Mouse (Mus musculus) stomach, embryonic 14.5 days (tissue): ENCODE measurements around the gene Cry1. TPM values are rescaled to one million over a fixed set of nuclear protein-coding genes. Genes with fewer than 3 reads are reported as not detected.

ENCODE experiments used
- ATAC-seq: fragments of 200-750 bp; cut with Nextera tagmentation; 2 replicates; pipeline ENCODE4 v1.8.0; 2017; ENCODE audit warnings: low read depth, moderate TSS enrichment; ENCODE audit not compliant: insufficient number of reproducible peaks, insufficient read depth, low FRiP score
- H3K27ac ChIP-seq: fragments of 300-500 bp; sonication (generic); 2 replicates; pipeline ENCODE4 v1.5.1; 2014; ENCODE audit warnings: mild to moderate bottlenecking, low read length, moderate library complexity, mixed read lengths
- H3K27me3 ChIP-seq: fragments of 300-500 bp; sonication (generic); 2 replicates; pipeline ENCODE4 v1.6.1; 2014; ENCODE audit warnings: low read length, control low read depth, mixed read lengths; ENCODE audit not compliant: control insufficient read depth, insufficient read depth
- H3K36me3 ChIP-seq: fragments of 300-500 bp; sonication (generic); 2 replicates; pipeline ENCODE4 v1.6.1; 2014; ENCODE audit warnings: mild to moderate bottlenecking, control low read depth, low read length, moderate library complexity, mixed read lengths; ENCODE audit not compliant: control insufficient read depth, insufficient read depth
- H3K4me1 ChIP-seq: fragments of 300-500 bp; sonication (generic); 2 replicates; pipeline ENCODE4 v1.6.1; 2014; ENCODE audit warnings: low read length, control low read depth, mixed read lengths; ENCODE audit not compliant: control insufficient read depth, insufficient read depth
- H3K4me2 ChIP-seq: fragments of 300-500 bp; sonication (generic); replicated peaks from 2 replicates; pipeline ENCODE4 v1.6.1; 2014; ENCODE audit warnings: low read depth, low read length, control low read depth
- H3K4me3 ChIP-seq: fragments of 300-500 bp; sonication (generic); 2 replicates; pipeline ENCODE4 v1.5.1; 2014; ENCODE audit warnings: low read depth, low read length, control low read depth
- H3K9ac ChIP-seq: fragments of 300-500 bp; sonication (generic); replicated peaks from 2 replicates; pipeline ENCODE4 v1.6.1; 2014; ENCODE audit warnings: low read depth, mild to moderate bottlenecking, control low read depth, low read length, moderate library complexity, mixed read lengths
- H3K9me3 ChIP-seq: fragments of 300-500 bp; sonication (generic); 2 replicates; pipeline ENCODE4 v1.6.1; 2016; ENCODE audit warnings: low read depth, low read length, control low read depth; ENCODE audit not compliant: control insufficient read depth
- WGBS: fragments of 180-500 bp; shearing (Covaris S2); extraction: QIAGEN DNeasy Blood & Tissue Kit; methylation state at CpG from one replicate; pipeline ENCODE4 v1.1.7; 2014; 5-methylcytosine and 5-hydroxymethylcytosine counted together
- polyA plus RNA-seq: library from polyadenylated mRNA; unstranded; fragments of >200 nt; fragmentation: Nextera tagmentation; extraction: Ambion mirVana; gene quantifications from 2 replicates; pipeline ENCODE4 v1.2.1, GENCODE M21; 2014

Gene Cry1
- polyA plus RNA-seq, result 23.3 and 25.1 TPM in 2 replicates

DNA sequence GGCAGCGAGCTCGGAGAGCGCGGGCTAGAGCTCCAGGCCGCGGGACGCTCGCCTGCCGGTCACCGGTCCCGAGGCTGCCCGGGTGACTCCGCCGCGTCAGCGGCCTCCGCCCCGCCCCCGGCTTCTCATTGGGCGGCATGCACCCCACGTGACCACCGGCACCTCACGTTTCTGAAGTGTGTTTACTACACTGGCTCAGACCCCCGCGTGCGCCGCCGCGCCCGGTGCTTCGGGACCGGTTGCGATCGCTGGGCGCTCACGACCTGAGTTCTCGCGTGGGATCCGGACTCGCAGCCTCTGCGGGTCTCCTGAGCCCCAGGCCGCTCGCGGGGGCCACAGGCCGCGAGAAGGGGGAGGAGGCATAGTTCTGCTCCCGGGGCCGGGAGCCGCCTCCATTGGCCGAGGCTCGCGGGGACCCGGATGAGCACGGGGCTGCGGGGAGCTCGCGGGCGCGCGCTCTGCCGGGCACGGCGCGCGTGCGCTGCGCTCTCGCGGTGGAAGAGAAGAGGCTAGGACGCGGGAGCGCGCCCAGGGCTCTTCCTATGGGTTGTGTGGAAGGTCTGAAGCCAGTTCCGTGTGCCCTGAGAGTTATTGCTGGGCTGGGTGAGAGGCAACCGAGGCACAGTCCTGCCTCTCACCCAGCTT is at the start of gene Cry1:
TSS of gene Cry1 (minus strand) at position 101 of the 645 bp plus-strand sequence.
- WGBS, result under 1% methylated on average over 66 of the region's 75 CpGs
- Histone ChIP-seq H3K36me3 (no peaks in the 10 kb centered on the region), H3K9ac (peak within 1 kb of the TSS; percentile 67), H3K4me3 (peak within 1 kb of the TSS; percentile 84), H3K9me3 (no peaks in the 10 kb centered on the region), H3K27ac (peak within 1 kb of the TSS; percentile 77; the same call in 1 of the 2 replicates), H3K4me1 (peaks cover 7% of the 10 kb centered on the region; the same call in 1 of the 2 replicates), H3K4me2 (peak within 1 kb of the TSS; percentile 97), H3K27me3 (no peaks in the 10 kb centered on the region)
- peak; percentile 96 for ATAC-seq

GRCm38 (mm10) chr10:85221771-85222050 is 36.8 kb upstream of the Cry1 start:
- Histone ChIP-seq H3K36me3 (no peaks in the 10 kb centered on the region), H3K9ac (no peak overlapping the region), H3K27ac (no peak overlapping the region), H3K9me3 (no peaks in the 10 kb centered on the region), H3K27me3 (no peaks in the 10 kb centered on the region), H3K4me1 (0 out of 2 replicates have a peak, but pooled peaks cover 3% of the 10 kb centered on the region), H3K4me2 (no peak overlapping the region), H3K4me3 (no peak overlapping the region)
- WGBS, result 81% methylated on average over 6 of the region's 6 CpGs
- ATAC-seq, result no peak

DNA sequence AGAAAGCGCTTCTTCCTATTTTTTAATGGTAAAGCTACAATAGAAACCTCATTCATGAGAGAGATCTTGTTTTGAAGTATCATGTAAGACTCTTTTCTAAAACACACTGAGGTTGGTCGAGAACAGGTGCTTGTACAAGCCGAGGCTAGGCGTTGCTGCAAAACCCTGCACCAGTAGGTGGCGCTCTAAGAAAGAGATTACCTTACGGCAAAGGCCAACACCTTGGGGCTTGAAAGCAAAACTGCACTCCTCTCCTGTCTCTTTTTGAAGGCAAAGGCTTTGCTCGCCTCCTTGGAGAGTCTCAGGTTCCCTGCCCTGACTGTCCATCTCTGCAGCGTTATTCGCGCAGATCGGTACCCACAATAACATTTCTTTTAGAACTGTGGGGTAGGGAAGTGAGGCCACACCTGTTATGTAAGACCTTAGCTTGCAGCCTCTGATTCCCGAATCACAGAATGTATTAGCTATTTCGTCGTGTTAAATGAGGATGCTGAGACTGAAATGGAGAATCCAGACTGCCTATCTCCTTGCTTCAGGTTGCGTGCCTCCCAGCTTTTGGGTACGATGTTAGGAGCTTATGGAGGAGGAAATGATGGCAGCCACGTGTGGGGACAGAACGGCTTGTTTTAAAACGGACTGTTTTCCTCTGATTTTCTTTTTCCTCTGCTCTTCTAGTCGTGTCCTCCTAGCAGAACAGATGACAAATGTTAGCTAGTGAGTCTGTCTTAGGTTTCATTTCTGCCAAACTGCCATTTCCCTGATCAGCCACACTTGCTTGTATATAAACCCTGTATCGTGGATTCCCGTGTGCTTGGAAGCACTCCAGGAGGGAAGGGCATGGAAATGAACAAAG is 36.3 kb upstream of the Cry1 start:
- no peak for ATAC-seq
- Histone ChIP-seq H3K9me3 (no peaks in the 10 kb centered on the region), H3K9ac (no peak overlapping the region), H3K4me3 (no peak overlapping the region), H3K27ac (no peak overlapping the region), H3K36me3 (no peaks in the 10 kb centered on the region), H3K4me2 (peak overlapping the region; percentile 17), H3K4me1 (0 out of 2 replicates have a peak, but pooled peaks cover 3% of the 10 kb centered on the region), H3K27me3 (no peaks in the 10 kb centered on the region)
- 31% methylated on average over 22 of the region's 22 CpGs for WGBS

DNA sequence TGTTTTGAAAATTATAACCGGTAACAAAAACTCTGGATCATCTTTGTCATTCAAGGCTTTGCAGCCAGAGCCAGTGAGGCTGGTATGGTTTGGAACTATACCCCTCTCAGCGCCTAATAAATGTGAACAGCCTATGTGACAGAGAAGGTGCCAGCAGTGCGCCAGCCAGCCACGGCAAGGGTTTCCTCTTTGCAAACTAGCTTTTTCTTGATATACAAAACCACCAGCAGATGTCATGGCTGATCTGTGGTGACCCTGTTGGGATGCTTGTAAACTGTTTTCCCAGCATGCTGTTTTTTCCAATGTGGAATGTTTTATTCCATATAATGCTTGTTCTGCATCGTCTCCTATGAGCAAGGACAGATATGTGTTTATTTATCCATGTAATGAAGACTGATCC is 30.0 kb upstream of the Cry1 start:
- no peak for ATAC-seq
- H3K9ac ChIP-seq, result no peak overlapping the region
- no peaks in the 10 kb centered on the region for H3K36me3 ChIP-seq
- H3K27me3 ChIP-seq, result no peaks in the 10 kb centered on the region
- no peaks in the 10 kb centered on the region for H3K9me3 ChIP-seq
- no peak overlapping the region for H3K4me2 ChIP-seq
- no peak overlapping the region for H3K27ac ChIP-seq
- H3K4me1 ChIP-seq, result no peaks in the 10 kb centered on the region
- H3K4me3 ChIP-seq, result no peak overlapping the region
- 68% methylated on average over 5 of the region's 5 CpGs for WGBS

DNA sequence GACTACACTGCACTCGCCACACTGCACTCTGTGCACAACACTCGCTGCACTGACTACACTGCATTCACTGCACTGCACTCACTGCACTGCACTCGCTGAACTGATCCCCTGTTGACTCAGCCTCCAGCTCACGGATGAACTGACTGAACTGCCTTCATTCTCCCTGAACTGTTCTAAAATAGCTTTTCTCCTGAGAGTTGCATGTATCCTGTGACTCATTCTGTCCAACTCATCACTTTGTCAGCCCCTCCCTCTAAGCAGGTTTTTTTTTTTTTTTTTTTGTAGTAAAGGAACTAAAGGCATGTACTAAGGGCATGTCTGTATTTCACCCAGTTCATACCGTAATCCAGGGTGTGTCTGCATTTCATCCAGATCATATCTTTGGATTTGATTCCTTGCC is 26.8 kb upstream of the Cry1 start:
- no peak for ATAC-seq
- Histone ChIP-seq H3K27ac (no peak overlapping the region), H3K27me3 (no peaks in the 10 kb centered on the region), H3K9ac (no peak overlapping the region), H3K4me3 (no peak overlapping the region), H3K4me1 (no peaks in the 10 kb centered on the region), H3K4me2 (no peak overlapping the region), H3K9me3 (no peaks in the 10 kb centered on the region), H3K36me3 (no peaks in the 10 kb centered on the region)
- 89% methylated on average over 5 of the region's 5 CpGs for WGBS

DNA sequence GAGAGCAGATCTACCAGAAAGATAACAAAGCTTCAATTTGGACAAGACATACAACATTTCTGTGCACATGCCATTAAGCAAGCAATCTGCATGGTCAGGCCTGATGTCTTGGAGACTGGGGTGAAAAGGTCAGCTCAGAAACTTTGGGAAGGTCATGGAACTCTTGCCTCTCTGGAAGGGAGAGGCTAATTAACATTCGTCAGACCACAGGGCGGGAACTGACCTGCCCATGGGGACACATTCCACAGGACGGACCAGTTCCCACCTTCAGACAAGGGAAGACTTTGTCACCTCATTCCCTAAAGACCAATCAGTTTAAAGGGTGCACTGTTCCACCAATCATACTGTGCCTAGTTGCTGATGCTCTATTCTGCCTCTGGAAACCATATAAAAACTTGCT is 25.3 kb upstream of the Cry1 start:
- Histone ChIP-seq H3K9ac (no peak overlapping the region), H3K4me2 (no peak overlapping the region), H3K9me3 (no peaks in the 10 kb centered on the region), H3K4me3 (no peak overlapping the region), H3K27ac (no peak overlapping the region), H3K36me3 (no peaks in the 10 kb centered on the region), H3K4me1 (no peaks in the 10 kb centered on the region), H3K27me3 (no peaks in the 10 kb centered on the region)
- ATAC-seq, result no peak
- WGBS, result 75% methylated on average over 3 of the region's 3 CpGs

GRCm38 (mm10) chr10:85209119-85209605 is 24.3 kb upstream of the Cry1 start:
- no peak for ATAC-seq
- Histone ChIP-seq H3K36me3 (no peaks in the 10 kb centered on the region), H3K27ac (no peak overlapping the region), H3K4me1 (no peaks in the 10 kb centered on the region), H3K9ac (no peak overlapping the region), H3K9me3 (no peaks in the 10 kb centered on the region), H3K4me2 (no peak overlapping the region), H3K4me3 (no peak overlapping the region), H3K27me3 (no peaks in the 10 kb centered on the region)

DNA sequence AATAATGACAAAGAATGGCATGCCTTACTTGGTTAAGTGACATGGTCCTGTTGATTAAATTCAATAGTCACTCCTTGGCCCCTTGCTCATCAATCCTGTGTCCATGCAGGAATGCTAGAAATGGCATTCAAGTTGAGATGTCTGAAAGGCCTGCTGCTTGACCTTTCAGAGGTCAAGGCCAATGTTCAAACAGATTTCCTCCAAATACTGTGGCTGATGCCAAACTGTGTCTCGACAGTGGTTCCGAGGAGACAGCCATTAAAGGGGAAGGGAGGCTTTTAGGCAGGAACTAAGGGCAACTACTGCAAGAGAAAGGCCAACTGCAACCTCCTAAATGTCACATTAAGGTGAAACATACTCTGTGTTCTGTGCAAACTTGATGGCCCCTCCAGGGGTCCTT is 20.5 kb upstream of the Cry1 start:
- Histone ChIP-seq H3K27ac (no peak overlapping the region), H3K4me3 (no peak overlapping the region), H3K4me1 (no peaks in the 10 kb centered on the region), H3K9ac (no peak overlapping the region), H3K36me3 (no peaks in the 10 kb centered on the region), H3K27me3 (no peaks in the 10 kb centered on the region), H3K9me3 (0 out of 2 replicates have a peak, but pooled peaks cover 2% of the 10 kb centered on the region), H3K4me2 (no peak overlapping the region)
- WGBS, result 39% methylated on average over 2 of the region's 2 CpGs
- no peak for ATAC-seq
